Mouse (Mus musculus): Measurements from ENCODE around the gene Cort. TPM values are rescaled to one million over a fixed set of nuclear protein-coding genes. Genes with fewer than 3 reads are reported as not detected.
"Not testable (repeated sequence)": the region's sequence is repeated elsewhere in the genome, so short reads cannot be mapped to it uniquely, and the experiment has no call there.

Cort gene
- polyA plus RNA-seq, 1 experiment from 2014 or later: 1.2 TPM

DNA sequence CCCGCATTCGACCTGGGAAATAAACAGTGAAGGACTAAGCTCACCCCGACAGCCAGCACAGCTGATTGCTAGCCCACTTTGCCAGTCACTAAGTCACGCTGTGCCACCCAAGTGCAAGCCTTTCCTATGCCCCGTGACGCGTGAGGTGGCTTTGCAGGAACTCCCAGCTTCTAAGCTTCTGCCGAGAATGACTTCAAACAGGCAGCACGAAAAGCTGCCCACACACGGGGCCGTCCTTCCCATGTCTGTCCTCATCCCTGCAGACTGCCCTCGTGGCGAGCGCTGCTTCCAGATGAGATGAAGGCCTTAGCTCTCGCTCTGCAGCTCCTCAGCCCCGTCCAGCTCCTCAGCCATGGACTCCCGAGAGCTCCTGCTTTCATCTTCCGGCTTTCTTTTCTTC lies 1.9 kb upstream of the Cort start:
- H3K9me3 ChIP-seq: no peaks in the 10 kb centered on the region
- no peak for ATAC-seq (ENCODE audit: insufficient number of reproducible peaks, insufficient read depth, low FRiP score, low TSS enrichment, low read depth)
- peaks cover 58% of the 10 kb centered on the region for H3K36me3 ChIP-seq
- no peak overlapping the region for H3K27ac ChIP-seq
- no peak overlapping the region for H3K4me3 ChIP-seq
- peaks cover 4% of the 10 kb centered on the region; the same call in 1 of the 2 replicates for H3K4me1 ChIP-seq
- H3K4me2 ChIP-seq: no peak overlapping the region
- WGBS: 90% methylated on average over 18 of the region's 18 CpGs
- H3K9ac ChIP-seq: no peak overlapping the region; the same call in 1 of the 2 replicates
- H3K27me3 ChIP-seq: no peaks in the 10 kb centered on the region

GRCm38 (mm10) chr4:149126115-149126509 lies 451 bp downstream of the Cort start:
- no peak overlapping the region for H3K4me2 ChIP-seq
- H3K9ac ChIP-seq: 0 out of 2 replicates have a peak overlapping the region, but pooled peaks have one; percentile 44
- no peak for ATAC-seq (ENCODE audit: insufficient number of reproducible peaks, insufficient read depth, low FRiP score, low TSS enrichment, low read depth)
- peaks cover 45% of the 10 kb centered on the region for H3K36me3 ChIP-seq
- no peaks in the 10 kb centered on the region for H3K27me3 ChIP-seq
- no peaks in the 10 kb centered on the region for H3K9me3 ChIP-seq
- 0 out of 2 replicates have a peak, but pooled peaks cover 4% of the 10 kb centered on the region for H3K4me1 ChIP-seq
- no peak overlapping the region for H3K4me3 ChIP-seq
- H3K27ac ChIP-seq: no peak overlapping the region
- 69% methylated on average over 6 of the region's 6 CpGs for WGBS

- no peaks in the 10 kb centered on the region for H3K27me3 ChIP-seq
- H3K27ac ChIP-seq: no peak overlapping the region
- 75% methylated on average over 11 of the region's 11 CpGs for WGBS
- 0 out of 2 replicates have a peak, but pooled peaks cover 4% of the 10 kb centered on the region for H3K4me1 ChIP-seq
- no peak overlapping the region for H3K4me3 ChIP-seq
- no peak overlapping the region for H3K9ac ChIP-seq
- H3K4me2 ChIP-seq: no peak overlapping the region
- ATAC-seq (ENCODE audit: insufficient number of reproducible peaks, insufficient read depth, low FRiP score, low TSS enrichment, low read depth): no peak
- H3K36me3 ChIP-seq: peaks cover 40% of the 10 kb centered on the region
- no peaks in the 10 kb centered on the region for H3K9me3 ChIP-seq
These were observed 1.0 kb downstream of the Cort start for GRCm38 (mm10) chr4:149125341-149126114.

- no peaks in the 10 kb centered on the region for H3K9me3 ChIP-seq
- H3K9ac ChIP-seq: no peak overlapping the region
- no peak overlapping the region for H3K4me2 ChIP-seq
- WGBS: 54% methylated on average over 5 of the region's 5 CpGs
- no peak for ATAC-seq (ENCODE audit: insufficient number of reproducible peaks, insufficient read depth, low FRiP score, low TSS enrichment, low read depth)
- H3K4me1 ChIP-seq: 0 out of 2 replicates have a peak, but pooled peaks cover 4% of the 10 kb centered on the region
- no peak overlapping the region for H3K4me3 ChIP-seq
- H3K27ac ChIP-seq: no peak overlapping the region
- H3K27me3 ChIP-seq: no peaks in the 10 kb centered on the region
- peaks cover 31% of the 10 kb centered on the region for H3K36me3 ChIP-seq
These were observed 3.1 kb downstream of the Cort start for GRCm38 (mm10) chr4:149123432-149123831.

DNA sequence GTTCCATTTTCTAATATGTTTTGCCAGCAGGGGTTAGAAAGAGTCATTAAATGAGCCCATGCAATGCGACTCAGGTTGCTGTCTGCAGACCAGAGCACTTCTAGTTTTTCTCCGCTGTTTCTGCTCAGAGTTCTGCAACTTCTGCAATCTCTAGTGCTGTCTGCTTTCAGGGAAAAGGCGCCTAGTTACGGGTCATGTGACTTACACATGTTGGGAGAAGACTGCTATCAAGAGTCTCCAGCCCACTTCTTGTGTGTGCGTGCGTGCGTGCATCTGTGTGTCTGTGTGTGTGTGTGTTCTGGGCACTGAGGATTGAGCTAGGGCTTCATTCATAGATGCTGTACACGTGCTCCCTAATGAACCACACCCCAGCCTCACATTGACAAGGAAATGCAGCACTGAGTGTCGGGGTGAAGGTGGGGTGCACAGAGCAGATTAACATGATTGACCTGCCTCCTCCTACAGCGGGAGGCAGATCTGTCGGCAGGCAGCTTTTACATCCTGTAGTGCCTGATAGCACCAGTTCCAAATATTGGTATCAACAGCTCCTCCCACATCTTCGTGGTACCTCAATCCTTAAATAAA lies 6.5 kb downstream of the Cort start:
- H3K4me3 ChIP-seq; ATAC-seq (ENCODE audit: insufficient number of reproducible peaks, insufficient read depth, low FRiP score, low TSS enrichment, low read depth); H3K4me1 ChIP-seq; H3K27ac ChIP-seq; H3K27me3 ChIP-seq; H3K9me3 ChIP-seq; H3K4me2 ChIP-seq; H3K9ac ChIP-seq: not testable (repeated sequence)
- H3K36me3 ChIP-seq: peaks cover 22% of the 10 kb centered on the region
- WGBS: 81% methylated on average over 12 of the region's 12 CpGs

- Histone ChIP-seq H3K9me3 (no peaks in the 10 kb centered on the region), H3K4me3 (peak within 1 kb of the TSS; percentile 75), H3K9ac (peak within 1 kb of the TSS; percentile 92), H3K27me3 (no peaks in the 10 kb centered on the region), H3K4me2 (peak within 1 kb of the TSS; percentile 94), H3K4me1 (peaks cover 8% of the 10 kb centered on the region), H3K36me3 (peaks cover 24% of the 10 kb centered on the region), H3K27ac (no peak within 1 kb of the TSS)
- peak; percentile 75 for ATAC-seq (ENCODE audit: insufficient number of reproducible peaks, insufficient read depth, low FRiP score, low TSS enrichment, low read depth)
- WGBS: under 1% methylated on average over 35 of the region's 35 CpGs
These were observed 22.5 kb downstream of the Cort start, which contains the start of gene Dffa for GRCm38 (mm10) chr4:149103875-149104561. Dffa (plus strand) TSS chr4:149104146.

DNA sequence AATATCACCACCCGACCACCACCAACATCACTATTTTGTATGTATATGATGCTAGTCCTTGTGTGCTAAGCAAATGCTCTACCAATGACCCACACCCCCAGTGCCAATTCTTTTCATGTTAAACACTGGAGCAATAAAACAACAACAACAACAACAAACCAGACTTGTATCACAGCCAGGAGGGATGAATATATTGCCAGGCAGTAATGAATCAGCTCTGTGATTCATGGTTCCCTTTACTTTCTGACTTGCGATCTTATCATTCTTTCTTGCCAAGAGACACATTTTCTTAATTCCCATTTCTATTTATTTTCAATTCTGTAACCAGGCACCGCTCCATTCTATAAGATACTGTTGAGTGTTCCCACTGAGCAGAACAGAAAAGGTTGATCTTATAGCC lies 25.1 kb downstream of the Cort start:
- Histone ChIP-seq H3K4me1 (peaks cover 21% of the 10 kb centered on the region), H3K4me2 (no peak overlapping the region), H3K9ac (no peak overlapping the region), H3K9me3 (no peaks in the 10 kb centered on the region), H3K4me3 (no peak overlapping the region), H3K36me3 (peaks cover 5% of the 10 kb centered on the region), H3K27ac (no peak overlapping the region), H3K27me3 (no peaks in the 10 kb centered on the region)
- WGBS: 84% methylated on average over 3 of the region's 3 CpGs
- ATAC-seq (ENCODE audit: insufficient number of reproducible peaks, insufficient read depth, low FRiP score, low TSS enrichment, low read depth): no peak

GRCm38 (mm10) chr4:149100449-149100848 lies 26.1 kb downstream of the Cort start:
- peaks cover 21% of the 10 kb centered on the region for H3K4me1 ChIP-seq
- H3K27me3 ChIP-seq; H3K27ac ChIP-seq; H3K9me3 ChIP-seq; H3K4me2 ChIP-seq; ATAC-seq (ENCODE audit: insufficient number of reproducible peaks, insufficient read depth, low FRiP score, low TSS enrichment, low read depth); H3K4me3 ChIP-seq; H3K36me3 ChIP-seq; H3K9ac ChIP-seq: not testable (repeated sequence)
- 83% methylated on average over 12 of the region's 12 CpGs for WGBS

- peak; percentile 79 for ATAC-seq (ENCODE audit: insufficient number of reproducible peaks, insufficient read depth, low FRiP score, low TSS enrichment, low read depth)
- Histone ChIP-seq H3K4me2 (peak within 1 kb of the TSS; percentile 93), H3K27ac (peak within 1 kb of the TSS; percentile 13; the same call in 1 of the 2 replicates), H3K36me3 (no peaks in the 10 kb centered on the region), H3K27me3 (no peaks in the 10 kb centered on the region), H3K4me3 (peak within 1 kb of the TSS; percentile 99), H3K9me3 (no peaks in the 10 kb centered on the region), H3K9ac (peak within 1 kb of the TSS; percentile 90), H3K4me1 (peaks cover 15% of the 10 kb centered on the region)
- under 1% methylated on average over 49 of the region's 50 CpGs for WGBS
These were observed 27.1 kb downstream of the Cort start, which contains the start of gene Pex14 for GRCm38 (mm10) chr4:149099369-149100017. Pex14 (minus strand) TSS chr4:149099876.

- Histone ChIP-seq H3K9me3 (no peaks in the 10 kb centered on the region), H3K4me1 (peaks cover 13% of the 10 kb centered on the region), H3K27ac (no peak overlapping the region), H3K4me3 (peak overlapping the region; percentile 99), H3K36me3 (peaks cover 5% of the 10 kb centered on the region; the same call in 1 of the 2 replicates), H3K4me2 (peak overlapping the region; percentile 93), H3K9ac (peak overlapping the region; percentile 90), H3K27me3 (no peaks in the 10 kb centered on the region)
- WGBS: 13% methylated on average over 11 of the region's 11 CpGs
- ATAC-seq (ENCODE audit: insufficient number of reproducible peaks, insufficient read depth, low FRiP score, low TSS enrichment, low read depth): no peak
These were observed 28.0 kb downstream of the Cort start for GRCm38 (mm10) chr4:149098571-149098970.

DNA sequence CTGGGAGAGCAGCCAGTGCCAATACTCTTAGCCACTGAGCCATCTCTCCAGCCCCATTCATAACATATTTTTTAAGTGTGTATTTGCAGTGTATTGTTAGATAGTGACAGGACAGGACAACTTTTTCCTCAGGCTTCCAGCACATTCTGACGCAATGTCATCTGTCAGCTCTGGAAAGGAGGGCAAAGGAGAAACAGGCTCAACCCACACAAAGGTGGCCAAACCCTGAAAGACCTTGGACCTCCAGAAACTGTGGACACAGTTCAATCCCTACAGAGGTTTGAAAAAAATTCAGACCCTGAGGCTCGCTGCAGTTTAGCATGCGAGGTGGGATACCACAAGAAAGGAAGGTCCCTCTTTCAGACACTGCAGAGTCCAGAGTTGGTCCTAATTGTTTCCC lies 28.6 kb downstream of the Cort start:
- Histone ChIP-seq H3K4me2 (peak overlapping the region; percentile 93), H3K27ac (no peak overlapping the region), H3K4me3 (peak overlapping the region; percentile 99; the same call in 1 of the 2 replicates), H3K27me3 (no peaks in the 10 kb centered on the region), H3K4me1 (peaks cover 13% of the 10 kb centered on the region), H3K9me3 (no peaks in the 10 kb centered on the region), H3K36me3 (peaks cover 11% of the 10 kb centered on the region; the same call in 1 of the 2 replicates), H3K9ac (peak overlapping the region; percentile 90; the same call in 1 of the 2 replicates)
- WGBS: 69% methylated on average over 3 of the region's 3 CpGs
- ATAC-seq (ENCODE audit: insufficient number of reproducible peaks, insufficient read depth, low FRiP score, low TSS enrichment, low read depth): no peak

All from embryonic facial prominence, embryonic 13.5 days (tissue).